Mouse (Mus musculus) heart, embryonic 15.5 days (tissue): ENCODE measurements around the gene Gm5938. TPM values are rescaled to one million over a fixed set of nuclear protein-coding genes. Genes with fewer than 3 reads are reported as not detected.

Experiments used
- ATAC-seq: fragments of 200-750 bp; cut with Nextera tagmentation; replicated peaks from 2 replicates; pipeline ENCODE4 v1.8.0; 2017; ENCODE audit warnings: low read depth, moderate TSS enrichment; ENCODE audit not compliant: insufficient number of reproducible peaks, insufficient read depth, low FRiP score
- H3K27ac ChIP-seq: fragments of 300-500 bp; sonication (generic); 2 replicates; pipeline ENCODE4 v1.5.1; 2015; ENCODE audit warnings: mild to moderate bottlenecking, inconsistent platforms
- H3K27me3 ChIP-seq: fragments of 300-500 bp; sonication (generic); 2 replicates; pipeline ENCODE4 v1.6.1; 2015; ENCODE audit warnings: inconsistent platforms
- H3K36me3 ChIP-seq: fragments of 300-500 bp; sonication (generic); 2 replicates; pipeline ENCODE4 v1.6.1; 2015; ENCODE audit warnings: mild to moderate bottlenecking, inconsistent platforms
- H3K4me1 ChIP-seq: fragments of 300-500 bp; sonication (generic); replicated peaks from 2 replicates; pipeline ENCODE4 v1.6.1; 2015; ENCODE audit warnings: inconsistent platforms
- H3K4me2 ChIP-seq: fragments of 300-500 bp; sonication (generic); 2 replicates; pipeline ENCODE4 v1.6.1; 2015; ENCODE audit warnings: inconsistent platforms, mild to moderate bottlenecking, moderate library complexity
- H3K4me3 ChIP-seq: fragments of 300-500 bp; sonication (generic); 2 replicates; pipeline ENCODE4 v1.5.1; 2015; ENCODE audit warnings: mild to moderate bottlenecking, inconsistent platforms
- H3K9ac ChIP-seq: fragments of 300-500 bp; sonication (generic); 2 replicates; pipeline ENCODE4 v1.6.1; 2015; ENCODE audit warnings: mild to moderate bottlenecking, inconsistent platforms
- H3K9me3 ChIP-seq: fragments of 300-500 bp; sonication (generic); replicated peaks from 2 replicates; pipeline ENCODE4 v1.6.1; 2016; ENCODE audit warnings: inconsistent platforms
- WGBS: fragments of 180-500 bp; shearing (Covaris S2); methylation state at CpG from one replicate; pipeline ENCODE4 v1.1.7; 2015; ENCODE audit warnings: mixed read lengths; 5-methylcytosine and 5-hydroxymethylcytosine counted together
- polyA plus RNA-seq: library from polyadenylated mRNA; unstranded; fragments of >200 nt; fragmentation: Nextera tagmentation; extraction: Ambion mirVana; gene quantifications from 2 replicates; pipeline ENCODE4 v1.2.1, GENCODE M21; 2015

Gene Gm5938
- polyA plus RNA-seq = not detected in 2 replicates

DNA sequence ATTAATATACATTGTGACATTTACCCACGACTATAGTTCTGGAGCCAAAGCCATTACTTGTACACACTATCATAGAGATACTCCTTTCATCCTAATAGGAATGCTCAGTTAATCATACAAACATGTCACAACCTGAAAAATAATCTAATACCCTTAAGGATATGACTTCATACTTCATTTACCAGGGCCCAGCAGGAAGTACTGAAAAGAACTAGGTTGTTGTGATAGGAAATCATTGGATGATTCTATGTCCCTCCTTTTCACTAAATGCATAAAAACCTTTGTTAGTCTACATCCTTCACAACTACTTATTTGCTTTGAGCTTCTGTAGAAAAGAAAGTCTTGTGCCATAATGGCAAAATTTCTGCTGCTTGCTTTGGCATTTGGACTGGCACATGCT lies at the start of gene Gm5938:
TSS of gene Gm5938 (plus strand) at position 301 of the 400 bp plus-strand sequence.
- WGBS = 47% methylated on average over 1 of the region's 1 CpGs
- no peak within 1 kb of the TSS for H3K27ac ChIP-seq
- no peaks in the 10 kb centered on the region for H3K36me3 ChIP-seq
- no peak within 1 kb of the TSS for H3K9ac ChIP-seq
- no peak for ATAC-seq
- no peaks in the 10 kb centered on the region for H3K27me3 ChIP-seq
- H3K4me1 ChIP-seq = no peaks in the 10 kb centered on the region
- H3K4me2 ChIP-seq = no peak within 1 kb of the TSS
- no peaks in the 10 kb centered on the region for H3K9me3 ChIP-seq
- no peak within 1 kb of the TSS for H3K4me3 ChIP-seq

DNA sequence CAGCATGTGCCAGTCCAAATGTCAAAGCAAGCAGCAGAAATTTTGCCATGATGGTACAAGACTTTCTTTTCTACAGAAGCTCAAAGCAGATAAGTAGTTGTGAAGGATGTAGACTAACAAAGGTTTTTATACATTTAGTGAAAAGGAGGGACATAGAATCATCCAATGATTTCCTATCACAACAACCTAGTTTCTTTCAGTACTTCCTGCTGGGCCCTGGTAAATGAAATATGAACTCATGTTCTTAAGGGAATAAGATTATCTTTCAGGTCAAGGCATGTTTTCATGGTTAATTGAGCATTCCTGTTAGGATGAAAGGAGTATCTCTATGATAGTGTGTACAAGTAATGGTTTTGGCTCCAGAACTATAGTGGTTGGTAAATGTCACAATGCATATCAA lies 34.0 kb upstream of the Gm5938 start, which contains the start of gene Obp1a:
TSS of gene Obp1a (minus strand) at position 101 of the 400 bp plus-strand sequence.
- no peak for ATAC-seq
- no peaks in the 10 kb centered on the region for H3K9me3 ChIP-seq
- no peak within 1 kb of the TSS for H3K4me3 ChIP-seq
- H3K36me3 ChIP-seq = no peaks in the 10 kb centered on the region
- no peaks in the 10 kb centered on the region for H3K4me1 ChIP-seq
- H3K9ac ChIP-seq = no peak within 1 kb of the TSS
- H3K4me2 ChIP-seq = no peak within 1 kb of the TSS
- no peak within 1 kb of the TSS for H3K27ac ChIP-seq
- H3K27me3 ChIP-seq = no peaks in the 10 kb centered on the region

Other genes starting within 250 kb of the Gm5938 start
- gene 5430402E10Rik, start 200.4 kb upstream of the Gm5938 start, polyA plus RNA-seq = not detected in 2 replicates
- gene Obp1a, start 34.1 kb upstream of the Gm5938 start, polyA plus RNA-seq = not detected in 2 replicates
- gene Obp1b, start 61.3 kb downstream of the Gm5938 start, polyA plus RNA-seq = not detected in 2 replicates
- not detected in 2 replicates for gene Gm14743, start 120.5 kb downstream of the Gm5938 start, polyA plus RNA-seq
- gene 4930480E11Rik, start 244.2 kb downstream of the Gm5938 start, polyA plus RNA-seq = not detected in 2 replicates